Mouse (Mus musculus) cerebellum, adult 18-20 months (tissue): ENCODE results near the gene Csf2rb2.
A peak's percentile ranks its signal among the peaks of the same experiment; 100 is the strongest.

Experiments used
- DNase-seq, 2 experiments: peaks; one replicate each; pipeline ENCODE4 v3.0.0; 2021

Csf2rb2 gene

DNA sequence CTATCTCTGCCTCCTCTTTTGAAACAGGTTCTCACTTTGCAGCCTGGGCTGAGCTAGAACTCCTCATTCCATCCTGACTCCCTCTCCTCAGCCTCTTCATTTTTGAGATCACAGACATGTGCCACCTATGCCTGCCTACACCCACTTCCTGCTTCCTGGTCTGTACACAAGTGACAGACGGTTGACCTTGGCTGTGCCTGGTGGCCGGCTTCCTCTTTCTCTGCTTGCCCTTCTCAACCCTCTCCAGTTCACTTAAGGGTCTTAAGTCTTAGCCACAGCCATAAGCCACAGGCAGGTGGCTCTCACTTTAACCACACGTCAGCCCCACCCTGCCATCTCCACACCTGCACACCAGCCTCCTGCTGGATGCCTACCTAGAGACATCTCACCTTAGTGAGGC lies 57.1 kb downstream of the Csf2rb2 start:
- no peak for DNase-seq

DNA sequence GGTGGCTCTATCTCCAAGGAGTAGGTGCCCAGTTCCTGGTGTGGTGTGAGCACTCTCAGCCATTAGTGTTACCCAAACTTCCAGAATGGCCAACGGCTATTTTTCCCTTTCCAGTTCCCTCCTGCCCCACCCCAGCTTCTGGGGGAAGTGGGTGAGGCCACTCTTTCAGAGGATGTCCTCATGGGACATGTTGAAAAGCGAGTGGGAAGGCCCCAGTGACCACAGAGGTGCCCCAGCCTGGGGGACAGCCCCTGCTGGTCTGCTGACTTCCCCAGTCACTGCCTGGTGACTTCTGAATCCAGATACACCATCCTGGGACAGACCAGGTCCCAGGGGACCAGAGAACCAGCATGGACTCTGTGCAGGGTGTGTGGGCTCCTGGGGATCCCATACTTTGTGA lies 57.9 kb downstream of the Csf2rb2 start:
- no peak for DNase-seq

DNA sequence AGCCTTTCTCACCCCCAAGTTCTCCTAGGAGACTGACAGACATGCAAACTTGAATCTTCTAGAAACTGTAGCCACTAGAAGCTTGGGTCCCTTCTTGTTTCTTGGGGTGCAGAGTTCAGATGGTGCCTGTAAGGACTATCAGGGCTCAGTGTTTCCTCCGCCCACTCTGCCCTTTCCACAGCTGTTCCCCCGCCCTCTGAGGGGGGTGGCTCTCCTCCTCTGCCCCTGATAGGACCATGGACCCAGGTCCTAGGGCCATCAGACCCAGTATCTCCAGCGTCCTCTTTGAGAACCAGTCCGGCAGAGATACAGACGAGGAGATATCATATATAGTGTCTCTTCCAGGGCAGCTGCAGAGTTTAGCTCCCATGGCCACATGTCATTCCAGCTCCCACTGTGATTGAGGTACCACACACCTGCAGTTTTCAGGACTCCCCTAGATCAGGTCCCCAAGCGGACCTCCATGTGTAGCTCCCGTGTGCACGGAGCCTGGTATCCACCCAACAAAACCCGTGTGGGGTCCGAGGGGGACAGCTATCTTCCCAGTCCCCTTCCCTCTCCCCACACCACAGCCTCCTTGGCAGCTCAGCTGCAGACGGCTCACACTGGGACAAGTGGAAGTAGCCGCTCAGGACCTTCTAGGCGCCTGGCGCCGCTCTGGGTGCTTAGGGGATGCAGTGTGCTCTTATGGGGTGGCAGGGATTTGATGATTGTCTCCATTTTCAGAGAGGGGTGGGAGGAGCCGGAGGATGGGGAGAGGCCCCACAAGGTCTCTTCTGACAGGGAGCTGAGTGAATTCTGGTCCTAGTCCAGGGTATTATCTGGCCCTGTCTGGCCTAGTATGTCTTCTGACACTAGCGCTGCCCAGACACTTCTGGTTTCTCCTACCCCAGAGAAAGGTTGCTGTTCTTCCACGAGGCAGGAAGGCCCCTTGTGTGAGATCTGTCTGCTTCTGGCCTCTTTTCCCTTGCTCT lies 59.1 kb downstream of the Csf2rb2 start:
- no peak for DNase-seq

DNA sequence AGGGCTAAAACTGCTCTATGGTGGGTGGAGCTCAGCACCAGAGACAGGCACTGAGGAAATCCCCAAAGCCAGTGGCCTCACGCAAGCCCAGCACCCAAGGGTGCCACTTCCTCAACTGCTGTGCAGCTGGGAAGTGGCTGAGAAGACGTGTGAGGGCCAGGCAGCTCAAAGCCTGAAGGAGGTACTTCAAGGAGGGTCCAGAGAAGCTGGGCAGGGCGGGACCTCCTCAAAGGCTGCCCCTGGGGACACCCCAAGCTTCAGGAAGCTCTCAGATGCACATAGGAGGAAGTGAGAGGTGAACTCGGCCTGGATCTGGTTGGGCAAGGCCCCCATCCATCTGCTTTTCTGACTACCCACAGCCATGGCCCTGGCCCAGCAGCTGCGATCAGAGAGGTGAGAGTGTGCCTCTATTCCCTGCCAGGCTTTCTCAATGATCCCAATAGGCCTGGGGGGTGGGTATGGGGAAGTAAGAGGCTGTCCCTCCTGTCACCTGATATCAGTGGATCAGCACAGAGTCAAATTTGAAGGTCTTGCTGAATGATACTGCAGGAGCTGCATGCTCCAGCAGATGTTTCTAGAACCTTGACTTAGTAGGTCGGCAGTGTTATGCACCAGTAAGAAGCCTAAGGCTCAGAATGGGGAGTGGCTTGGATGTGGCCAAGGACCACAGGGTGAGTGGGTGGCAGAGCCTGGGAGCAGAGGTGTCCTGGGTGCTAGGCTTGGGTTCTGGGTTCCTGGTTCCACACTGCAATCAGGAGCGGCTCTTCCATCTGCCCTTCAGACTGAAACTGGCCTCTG lies 60.6 kb downstream of the Csf2rb2 start, which contains the start of gene Ncf4:
TSS of gene Ncf4 (plus strand) at position 107 of the 798 bp plus-strand sequence.
- no peak for DNase-seq

DNA sequence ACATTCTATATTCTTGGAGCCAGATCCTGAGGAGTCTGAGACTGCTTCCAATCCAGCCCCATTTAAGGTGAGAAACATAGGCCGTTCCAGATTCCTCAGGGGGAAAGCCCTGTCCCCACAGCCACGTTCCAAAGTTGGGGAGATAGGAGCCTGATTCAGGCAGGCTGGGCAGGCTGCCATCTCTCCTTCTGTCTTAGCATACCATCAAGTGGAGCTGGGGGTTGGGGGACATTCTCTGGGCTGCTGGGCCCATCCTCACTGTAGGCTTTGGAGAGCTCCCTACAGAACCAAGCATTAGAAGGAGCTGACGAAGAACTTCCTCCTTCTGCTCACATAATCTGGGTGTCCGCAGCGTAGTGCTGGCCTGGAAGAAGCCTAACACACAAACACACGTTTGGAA lies 61.7 kb downstream of the Csf2rb2 start:
- DNase-seq: no peak

DNA sequence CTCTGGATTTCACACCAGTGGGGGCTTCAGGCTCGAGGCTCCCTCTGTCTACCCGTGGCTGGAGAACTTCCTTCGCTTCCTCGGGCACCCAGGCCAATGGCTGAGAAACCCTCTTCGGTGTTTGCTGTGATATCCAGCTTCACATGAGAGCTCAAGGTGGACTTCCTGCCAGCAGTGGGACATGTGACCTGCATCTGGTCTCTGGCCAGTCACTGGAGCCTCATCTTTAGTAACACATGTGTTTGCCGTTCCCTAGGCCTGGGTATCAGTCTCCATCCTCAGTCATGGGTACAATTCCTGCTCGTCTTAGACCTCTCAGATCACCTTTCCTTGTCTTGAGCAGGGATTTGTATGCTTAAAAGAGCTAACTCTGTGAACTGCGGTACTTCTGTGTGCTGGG lies 62.5 kb downstream of the Csf2rb2 start:
- DNase-seq: no peak

DNA sequence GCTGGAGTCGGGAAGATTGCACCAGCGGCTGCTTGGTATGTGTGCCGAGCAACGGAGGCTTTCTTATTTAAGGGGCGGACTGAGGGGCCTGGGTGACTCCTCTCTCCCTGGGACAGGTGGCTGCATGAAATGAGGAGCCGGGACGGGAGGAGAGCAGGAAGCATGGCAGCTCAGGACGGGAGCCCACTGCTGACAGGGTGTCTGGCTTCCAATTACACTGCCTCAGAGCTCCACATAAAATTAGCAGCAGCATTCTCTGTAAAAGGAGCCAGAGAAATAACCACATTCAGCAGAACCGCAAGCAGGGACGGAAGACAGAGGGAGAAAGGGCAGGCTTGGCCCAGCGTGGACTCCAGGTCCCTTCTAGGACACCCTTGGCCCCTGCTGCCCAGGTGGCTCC lies 64.2 kb downstream of the Csf2rb2 start:
- DNase-seq: no peak

DNA sequence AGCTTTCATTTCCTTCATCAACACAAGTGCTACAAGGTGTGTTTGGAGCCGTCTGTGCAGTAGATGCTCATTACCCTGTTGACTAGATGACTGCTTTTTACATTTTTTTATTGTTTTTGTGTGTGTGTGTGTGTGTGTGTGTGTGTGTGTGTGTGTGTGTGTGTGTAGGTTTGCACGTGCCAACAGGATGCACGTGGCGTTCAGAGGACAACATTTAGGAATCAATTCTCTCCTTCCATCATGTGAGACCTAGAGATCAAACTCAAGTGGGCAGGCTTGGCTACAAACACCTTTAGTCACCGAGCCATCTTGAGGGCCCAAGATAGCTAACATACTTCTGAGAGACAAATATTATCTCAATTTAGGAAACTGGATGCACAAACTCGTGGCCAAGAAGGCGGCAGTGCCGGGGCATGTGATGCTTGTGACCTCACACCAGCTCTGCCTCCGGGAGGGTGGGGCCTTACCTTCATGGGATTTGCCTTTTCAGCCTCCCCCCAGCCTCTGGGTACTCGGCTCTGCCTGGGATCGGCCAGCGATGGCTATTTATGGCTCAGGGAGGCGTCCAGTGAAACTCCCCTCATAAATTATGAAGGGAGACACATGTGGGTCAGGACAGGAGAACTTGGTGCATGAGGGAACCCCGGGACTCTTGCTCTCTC lies 65.4 kb downstream of the Csf2rb2 start:
- DNase-seq: no peak

DNA sequence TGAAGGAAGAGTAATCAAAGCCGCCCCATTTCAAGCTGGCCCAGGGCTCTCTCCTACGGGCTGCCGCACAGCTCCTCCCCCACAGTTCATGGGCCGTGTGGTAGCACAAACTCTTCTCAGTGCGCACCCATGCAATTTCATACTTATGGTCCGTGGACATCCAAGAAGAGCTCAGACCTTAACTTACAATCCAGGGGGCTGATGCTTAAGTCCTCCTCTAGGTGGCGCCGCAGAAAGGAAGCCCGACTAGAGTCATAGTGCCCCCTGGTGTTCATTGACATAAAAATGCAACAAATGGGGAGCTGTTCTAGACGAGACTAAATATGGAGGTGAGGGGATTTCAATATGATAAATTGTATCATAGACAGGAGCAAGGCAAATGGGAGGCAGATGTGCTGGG lies 66.1 kb downstream of the Csf2rb2 start:
- peak; percentile 60 to 76 for DNase-seq

DNA sequence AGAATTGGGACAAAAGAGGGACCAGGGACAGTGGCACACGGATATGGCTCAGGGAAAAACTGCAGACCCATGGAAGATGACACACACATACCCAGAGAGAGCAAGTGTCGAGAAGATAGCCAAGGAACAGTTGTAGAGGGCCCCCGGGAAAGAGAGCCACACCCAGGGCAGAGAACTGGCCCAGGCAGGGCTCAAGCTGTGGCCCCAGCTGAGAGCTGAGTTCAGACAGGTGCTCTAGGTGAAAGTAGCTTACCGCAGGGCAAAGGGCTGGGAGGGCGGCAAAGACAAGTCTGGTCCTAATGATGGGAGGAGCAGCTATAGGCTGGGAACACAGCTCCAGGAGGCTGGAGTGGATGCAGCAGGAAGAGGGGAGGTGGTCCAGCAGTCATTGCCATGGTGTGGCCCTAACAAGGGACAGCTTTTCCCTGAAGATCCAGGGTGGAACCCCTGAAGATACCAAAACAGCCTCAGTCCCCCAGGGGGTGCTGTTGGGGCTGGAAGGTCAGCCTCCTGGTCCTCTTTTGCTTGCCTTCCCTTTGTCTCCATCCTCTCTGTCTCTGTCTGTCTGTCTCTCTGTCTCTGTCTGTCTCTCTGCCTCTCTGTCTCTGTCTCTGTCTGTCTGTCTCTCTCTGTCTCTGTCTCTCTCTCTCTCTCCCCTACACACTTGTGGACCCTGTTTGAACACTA lies 70.6 kb downstream of the Csf2rb2 start:
- no peak for DNase-seq
